Mouse (Mus musculus): ENCODE measurements around the gene Plekhm1.
A peak's percentile ranks its signal among the peaks of the same experiment; 100 is the strongest.

The Plekhm1 gene

DNA sequence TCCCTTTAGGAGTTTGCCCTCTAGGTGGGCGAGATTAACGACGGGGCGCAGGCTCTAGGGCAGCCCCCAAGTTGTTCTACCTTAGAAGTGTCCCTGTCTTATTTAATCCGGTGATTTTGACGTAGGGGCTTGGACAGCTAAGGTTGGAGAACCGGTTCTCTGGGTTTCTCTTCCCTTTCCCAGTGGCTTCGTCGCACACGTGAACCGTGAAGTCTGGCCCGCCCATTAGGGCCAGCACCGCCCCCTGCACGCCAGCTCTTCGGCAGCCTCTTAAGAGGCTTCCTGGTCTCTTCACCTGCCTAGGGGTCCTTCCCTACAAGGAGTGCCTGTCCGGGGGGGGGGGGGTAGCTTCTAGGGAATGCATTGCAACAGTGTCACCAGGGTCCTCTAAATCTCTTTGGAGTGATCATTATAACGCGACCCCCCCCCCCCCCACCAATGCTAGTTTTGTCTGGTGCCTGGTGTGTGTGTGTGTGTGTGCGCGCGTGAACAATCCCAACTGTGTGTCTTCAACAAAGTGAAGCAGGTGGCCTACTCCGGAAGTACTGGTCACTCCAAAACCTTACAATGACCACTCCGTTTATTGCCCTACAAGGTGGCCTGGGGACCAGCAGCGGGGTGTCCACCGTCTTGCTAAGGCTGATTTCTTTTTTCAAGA is 51.0 kb downstream of the Plekhm1 start:
- no peak for DNase-seq (ENCODE audit: low spot score)

DNA sequence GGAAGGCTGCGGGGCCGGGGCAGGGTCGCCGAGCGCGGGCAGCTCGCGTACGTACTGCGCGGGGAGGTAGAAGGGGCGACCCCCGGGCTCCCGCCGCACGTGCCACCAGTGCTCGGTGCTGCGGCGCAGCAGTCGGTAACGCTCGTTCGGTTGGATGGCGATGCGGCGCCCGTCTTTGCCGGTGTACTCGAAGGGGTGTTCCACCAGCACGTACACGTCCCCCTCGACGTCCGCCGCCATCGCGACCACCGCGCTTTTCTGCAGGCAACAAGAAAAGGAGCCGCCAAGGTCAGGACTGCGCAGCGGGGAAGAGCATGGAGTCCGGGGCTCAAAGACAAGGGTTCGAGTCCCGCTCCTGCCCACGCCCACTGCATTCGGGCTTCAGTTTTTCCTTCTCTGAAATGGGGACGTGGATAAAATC is 51.8 kb downstream of the Plekhm1 start:
- no peak for DNase-seq (ENCODE audit: low spot score)

DNA sequence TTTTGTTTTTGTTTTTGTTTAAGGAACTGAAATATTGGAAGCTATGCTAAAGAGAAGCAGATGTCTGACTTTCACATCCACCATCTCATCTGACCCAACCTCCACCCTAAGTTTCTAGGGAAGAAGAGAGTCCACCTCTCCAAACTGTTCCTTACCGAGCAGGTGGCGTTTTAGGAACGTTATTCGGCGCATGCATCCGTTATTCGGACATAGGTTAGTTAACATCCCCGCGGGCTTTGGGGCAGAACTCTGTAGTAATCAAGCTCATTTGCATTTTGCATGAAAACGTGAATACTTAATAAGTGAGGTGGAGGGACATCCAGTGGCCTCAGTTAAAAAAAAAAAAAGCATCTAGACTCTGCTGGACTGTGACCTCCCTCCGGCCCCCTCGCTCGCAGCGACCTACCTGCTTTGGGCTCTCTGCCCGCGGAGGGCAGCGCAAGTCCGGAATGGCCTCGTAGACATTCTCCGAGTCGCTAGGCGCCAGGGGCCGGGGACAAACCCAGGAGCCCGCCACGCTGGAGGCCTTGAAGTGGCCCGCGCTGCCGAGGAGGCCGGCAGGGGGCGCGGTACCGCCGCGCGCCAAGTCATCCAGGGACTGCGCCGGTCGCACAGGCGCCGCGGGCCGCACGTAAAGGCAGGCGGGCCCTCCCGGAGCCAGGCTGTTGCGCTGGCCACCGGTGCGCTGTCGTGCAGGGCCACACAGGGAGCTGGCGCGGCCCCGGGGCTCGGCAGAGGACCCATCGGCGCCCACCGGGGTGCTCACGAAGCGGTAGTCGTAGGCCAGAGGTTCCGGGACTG is 52.4 kb downstream of the Plekhm1 start:
- DNase-seq (ENCODE audit: low spot score) = peak; percentile 71

DNA sequence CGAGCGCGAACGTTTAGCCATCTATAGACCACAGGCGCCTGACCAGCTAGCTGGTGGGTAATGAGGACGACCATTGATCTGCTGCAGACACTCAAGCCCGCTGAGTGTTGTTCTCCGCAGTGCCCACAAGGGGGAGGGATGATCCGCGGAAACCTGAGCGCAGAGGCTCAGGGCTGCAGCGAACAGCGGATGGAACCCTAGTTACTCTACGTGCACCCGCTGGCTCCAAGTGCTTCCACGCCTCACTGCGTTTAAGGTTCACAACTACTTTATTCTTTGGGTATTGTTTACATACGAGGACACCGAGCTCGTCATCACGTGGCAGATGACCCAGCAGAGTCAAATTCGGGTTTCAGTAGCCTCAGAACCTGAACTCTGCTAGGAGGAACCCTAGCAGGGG is 53.4 kb downstream of the Plekhm1 start:
- peak; percentile 59 for DNase-seq (ENCODE audit: low spot score)

DNA sequence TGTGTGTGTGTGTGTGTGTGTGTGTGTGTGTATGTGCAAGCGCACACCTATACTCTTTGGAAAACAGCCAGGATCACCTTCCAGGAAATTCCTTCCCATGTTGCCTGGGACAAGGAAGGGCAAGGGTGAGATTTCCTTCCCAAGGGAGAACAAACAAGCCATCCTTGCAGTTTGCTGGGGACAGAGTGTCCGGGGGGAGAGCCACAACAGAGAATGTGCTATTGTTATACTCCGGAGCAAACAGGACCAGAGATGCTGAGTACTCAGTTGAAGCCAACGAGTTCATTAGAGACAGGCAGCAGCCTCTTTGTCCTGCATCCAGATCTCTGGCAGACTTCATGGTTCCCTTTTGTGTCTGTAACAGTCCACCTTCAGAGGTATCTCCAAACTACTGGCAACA is 54.2 kb downstream of the Plekhm1 start:
- no peak for DNase-seq (ENCODE audit: low spot score)

DNA sequence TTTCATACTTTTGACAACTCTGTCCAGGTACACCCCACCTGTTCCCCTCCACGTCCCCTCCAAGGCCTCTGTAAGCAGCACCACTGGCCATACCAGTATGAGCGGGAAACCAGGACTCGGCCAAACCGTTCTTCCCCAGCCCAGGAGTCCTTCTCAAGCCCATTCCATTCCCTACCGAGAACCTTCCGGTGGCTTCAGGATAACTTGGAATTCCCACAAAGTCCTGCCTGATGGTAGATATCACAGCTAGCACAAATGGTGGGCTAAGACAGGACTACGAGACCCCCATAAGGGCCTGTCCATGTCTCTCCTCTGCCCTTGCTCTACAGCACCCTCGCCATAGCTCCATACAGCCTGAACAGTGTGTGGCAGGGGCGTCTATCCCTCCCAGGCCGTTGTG is 54.8 kb downstream of the Plekhm1 start:
- no peak for DNase-seq (ENCODE audit: low spot score)

DNA sequence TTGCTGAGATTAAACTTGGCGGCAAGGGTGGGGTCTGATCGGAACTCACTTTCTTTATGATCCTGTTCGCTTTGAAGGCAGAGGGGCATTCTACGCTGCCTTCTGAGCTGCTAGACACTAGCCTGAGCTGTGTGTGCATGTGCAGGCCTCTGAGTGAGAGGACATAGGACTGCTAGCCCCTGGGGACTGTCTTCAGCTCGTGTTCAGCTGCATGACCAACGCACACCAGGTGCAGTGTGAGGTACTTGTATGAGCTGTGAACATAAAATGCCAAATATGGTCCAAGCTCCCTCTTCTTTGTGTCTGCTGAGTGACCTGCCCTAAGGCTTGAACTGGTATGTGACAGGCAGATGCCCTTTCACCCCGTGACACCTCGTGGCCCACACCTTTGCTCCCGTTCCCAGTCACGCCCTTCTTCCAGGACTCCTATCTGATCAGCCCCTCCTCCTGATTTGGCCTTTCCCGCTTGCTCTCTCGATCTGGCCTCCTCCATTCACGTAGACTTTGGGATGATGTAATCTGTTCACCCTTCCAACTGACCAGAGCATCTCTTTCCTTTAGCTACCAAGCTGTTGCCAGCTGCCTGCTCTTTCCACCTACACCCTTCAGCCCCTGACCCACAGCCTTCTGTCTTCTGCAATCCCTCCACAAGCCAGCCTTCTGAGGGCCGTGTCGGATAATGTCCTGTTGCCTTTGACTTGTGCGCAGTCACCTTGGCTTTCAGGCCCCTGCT is 55.4 kb downstream of the Plekhm1 start:
- DNase-seq (ENCODE audit: low spot score) = no peak

DNA sequence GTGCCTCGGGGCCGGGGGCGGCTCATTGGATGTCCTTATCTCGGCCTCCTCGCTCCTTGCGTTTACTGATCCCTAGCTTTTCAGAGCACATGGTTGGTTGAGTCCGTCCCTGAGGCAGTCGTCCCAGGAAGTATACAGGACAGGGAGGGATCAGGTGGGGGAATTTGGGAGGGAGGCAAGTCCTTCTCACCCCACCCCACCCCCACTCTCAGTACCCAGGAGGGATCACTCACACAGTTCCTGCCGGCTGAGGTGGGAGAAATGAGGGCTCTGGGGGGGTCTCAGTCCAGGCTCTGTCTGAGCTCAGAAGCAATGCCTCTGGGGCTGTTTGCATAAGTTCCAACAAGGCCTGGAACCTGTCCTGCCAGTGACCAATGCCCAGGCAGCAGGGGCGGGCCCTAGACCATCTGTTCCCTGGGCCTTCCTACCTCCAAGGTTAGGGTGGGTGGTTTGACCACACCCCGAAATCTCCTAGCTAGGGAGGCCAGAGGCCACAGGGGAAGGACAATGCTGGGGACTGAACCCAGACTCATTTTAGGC is 56.4 kb downstream of the Plekhm1 start:
- DNase-seq (ENCODE audit: low spot score) = no peak

DNA sequence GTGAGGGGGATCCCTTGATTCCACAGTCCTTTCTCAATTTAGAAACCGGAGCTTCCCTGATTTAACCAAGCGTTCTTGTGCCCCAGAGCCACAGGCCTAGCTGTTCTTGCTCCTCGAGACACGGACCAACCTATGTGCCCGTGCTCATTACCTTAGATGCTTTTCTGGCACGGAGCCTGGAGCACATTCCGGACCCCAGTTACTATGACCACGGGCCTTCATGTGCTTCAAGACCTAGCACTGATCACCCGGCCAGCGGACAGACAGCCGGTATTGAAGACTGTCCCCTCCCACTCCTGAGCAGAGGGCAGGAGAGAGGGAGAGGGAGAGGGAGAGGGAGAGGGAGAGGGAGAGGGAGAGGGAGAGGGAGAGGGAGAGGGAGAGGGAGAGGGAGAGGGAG is 57.2 kb downstream of the Plekhm1 start:
- DNase-seq (ENCODE audit: low spot score) = no peak

DNA sequence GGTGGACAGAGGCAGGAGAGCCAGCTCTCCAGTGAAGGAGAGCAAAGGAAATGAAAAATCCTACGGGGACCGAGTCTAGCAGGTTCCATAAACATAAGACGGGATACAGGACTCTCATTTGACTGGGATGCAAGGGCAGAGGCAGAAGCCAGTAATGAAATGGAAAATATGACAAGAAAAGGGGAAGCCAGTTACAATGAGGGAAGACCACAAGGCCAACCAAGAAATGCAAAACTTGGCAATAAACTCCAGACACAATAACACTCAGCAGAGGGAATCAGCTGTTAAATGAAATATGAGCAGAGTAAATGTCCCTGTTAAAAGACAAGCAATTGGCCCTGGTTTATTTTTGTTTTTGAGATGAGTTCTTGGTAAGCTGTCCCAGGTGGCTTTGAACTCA is 58.5 kb downstream of the Plekhm1 start:
- no peak for DNase-seq (ENCODE audit: low spot score)

DNA sequence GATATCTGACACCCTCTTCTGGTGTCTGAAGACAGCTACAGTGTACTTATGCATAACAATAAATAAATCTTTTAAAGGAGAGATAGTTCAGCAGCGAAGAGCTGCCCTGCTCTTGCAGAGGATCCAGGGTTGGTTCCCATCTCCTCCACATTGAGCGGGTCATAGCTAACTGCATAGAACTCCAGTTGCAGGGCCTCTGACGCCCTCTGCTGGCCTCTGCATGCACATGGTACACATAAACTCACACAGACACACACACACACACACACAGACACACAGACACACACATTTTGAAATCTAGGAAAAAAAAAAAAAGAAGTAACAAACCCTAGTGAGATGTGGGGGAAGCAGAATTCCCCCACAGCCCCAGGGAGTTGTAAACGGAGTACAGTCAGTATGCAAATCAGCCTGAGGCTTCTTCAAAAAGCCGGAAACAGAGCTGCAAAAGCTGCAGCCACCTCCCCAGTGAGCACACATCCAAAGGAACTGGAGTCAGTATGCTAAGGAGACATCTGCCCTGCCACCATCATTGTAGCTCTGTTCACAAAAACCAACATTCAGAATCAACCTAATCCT is 60.2 kb downstream of the Plekhm1 start:
- DNase-seq (ENCODE audit: low spot score) = no peak

DNA sequence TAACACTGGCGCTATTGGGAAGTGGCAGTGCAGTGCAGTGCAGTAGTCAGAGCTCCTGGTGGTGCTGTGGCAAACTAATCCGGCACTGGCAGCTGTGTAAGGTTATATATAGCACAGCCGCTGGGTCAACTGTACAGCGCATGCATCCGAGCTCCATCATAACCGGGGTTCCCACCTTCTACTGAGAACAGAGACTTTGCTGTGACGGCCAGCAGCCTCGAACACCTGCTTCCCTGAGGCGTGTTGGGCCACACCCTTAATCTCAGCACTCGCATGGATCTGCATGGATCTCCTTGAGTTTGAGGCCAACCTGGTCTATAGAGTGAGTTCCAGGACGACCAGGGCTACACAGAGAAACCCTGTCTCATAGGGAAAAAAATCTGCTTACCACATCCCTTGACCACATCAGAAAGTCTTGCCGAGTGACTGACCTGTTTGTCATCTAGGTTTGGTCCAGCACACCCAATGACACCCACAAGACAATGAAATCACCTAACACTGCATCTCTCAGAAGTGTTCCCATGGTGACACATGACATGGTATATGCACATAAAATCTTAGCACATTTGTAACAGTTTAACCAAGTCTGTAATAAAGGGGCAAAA is 61.7 kb downstream of the Plekhm1 start:
- DNase-seq (ENCODE audit: low spot score) = no peak

DNA sequence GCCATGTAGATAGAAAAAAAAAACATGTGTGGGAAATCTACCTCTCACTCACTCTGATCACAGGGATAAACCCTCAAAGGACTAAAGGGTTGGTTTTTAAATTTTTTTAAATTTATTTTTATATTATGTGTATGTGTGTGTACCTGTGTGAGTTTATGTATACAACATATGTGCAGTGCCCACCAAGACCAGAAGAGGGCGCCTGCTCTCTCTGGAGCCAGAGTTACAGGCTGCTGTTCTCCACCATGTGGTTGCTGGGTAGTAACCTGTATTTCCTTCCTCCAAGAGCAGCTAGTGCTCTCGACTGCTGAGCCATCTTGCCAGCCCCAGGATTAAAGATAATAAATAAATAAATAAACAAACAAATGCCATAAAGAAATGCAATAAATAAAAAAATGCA is 62.8 kb downstream of the Plekhm1 start:
- no peak for DNase-seq (ENCODE audit: low spot score)

DNA sequence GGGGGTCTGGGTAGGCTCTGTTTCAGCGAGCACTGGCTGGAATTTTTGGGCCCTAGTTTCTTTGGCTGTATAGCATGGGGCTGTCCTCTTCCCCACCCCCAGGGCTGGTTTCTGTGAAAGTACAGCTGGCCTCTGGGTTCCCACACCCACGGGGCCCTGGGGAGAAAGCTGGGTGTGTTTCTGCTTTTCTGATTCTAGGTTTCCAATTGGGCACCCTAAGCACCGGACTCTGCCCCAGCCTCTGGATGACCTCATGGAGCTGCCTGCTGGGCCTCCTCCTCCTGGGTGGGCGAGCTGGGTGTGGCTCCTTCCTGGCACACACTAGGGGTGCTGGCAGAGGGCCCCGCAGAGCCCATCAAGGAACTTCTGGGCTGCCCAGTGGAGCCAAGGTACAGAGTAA is 65.8 kb downstream of the Plekhm1 start:
- DNase-seq (ENCODE audit: low spot score) = no peak

DNA sequence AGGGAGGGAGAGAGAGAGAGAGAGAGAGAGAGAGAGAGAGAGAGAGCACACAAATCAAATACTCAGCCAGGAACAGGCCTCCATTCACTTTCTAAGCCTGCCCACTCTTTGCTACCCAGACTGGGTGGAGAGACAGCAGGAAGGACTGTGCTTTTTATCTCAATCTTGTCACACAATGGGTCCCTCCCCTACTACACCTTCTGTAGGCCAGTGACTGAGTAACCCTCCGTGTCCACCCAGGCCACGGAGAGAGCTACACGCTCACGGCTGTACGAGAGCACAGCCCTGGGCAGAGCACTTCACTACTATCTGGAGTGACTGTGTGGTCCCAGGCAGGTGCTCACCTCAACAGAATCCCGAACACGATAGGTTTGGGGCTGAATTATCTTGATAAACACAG is 66.3 kb downstream of the Plekhm1 start:
- DNase-seq (ENCODE audit: low spot score) = no peak

DNA sequence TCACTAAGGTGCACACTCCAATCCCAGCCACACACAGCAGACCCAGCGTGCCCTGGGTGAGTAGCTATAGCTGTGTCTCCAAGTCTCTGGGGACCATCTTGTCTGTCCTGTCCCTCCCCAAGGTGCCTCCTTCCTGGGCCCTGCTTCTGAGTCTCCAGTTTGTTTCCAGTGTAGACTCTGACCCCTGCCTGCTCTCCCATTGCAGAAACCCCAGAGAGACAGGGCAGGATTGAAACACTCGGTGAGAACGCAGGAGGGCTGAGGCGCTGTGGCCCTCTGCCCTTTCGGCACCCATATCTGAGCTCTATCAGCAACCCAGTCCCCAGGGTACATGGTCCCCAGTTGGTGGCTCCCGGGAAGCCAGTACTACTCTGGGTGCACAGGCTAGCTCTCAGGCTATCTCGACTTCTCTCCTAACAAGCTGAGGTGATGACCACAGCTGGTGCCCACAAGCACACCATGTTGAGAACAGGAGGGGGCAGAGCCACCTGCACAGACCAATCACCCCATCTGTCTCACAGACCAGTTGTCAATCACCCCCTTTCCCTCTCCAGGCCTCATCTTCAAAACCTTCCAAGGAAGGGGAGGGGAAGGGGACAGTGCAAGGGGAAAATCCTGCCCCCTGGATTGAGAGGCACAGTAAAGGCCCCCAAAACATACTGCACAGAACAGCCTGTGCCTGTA is 66.9 kb downstream of the Plekhm1 start:
- DNase-seq (ENCODE audit: low spot score) = no peak

DNA sequence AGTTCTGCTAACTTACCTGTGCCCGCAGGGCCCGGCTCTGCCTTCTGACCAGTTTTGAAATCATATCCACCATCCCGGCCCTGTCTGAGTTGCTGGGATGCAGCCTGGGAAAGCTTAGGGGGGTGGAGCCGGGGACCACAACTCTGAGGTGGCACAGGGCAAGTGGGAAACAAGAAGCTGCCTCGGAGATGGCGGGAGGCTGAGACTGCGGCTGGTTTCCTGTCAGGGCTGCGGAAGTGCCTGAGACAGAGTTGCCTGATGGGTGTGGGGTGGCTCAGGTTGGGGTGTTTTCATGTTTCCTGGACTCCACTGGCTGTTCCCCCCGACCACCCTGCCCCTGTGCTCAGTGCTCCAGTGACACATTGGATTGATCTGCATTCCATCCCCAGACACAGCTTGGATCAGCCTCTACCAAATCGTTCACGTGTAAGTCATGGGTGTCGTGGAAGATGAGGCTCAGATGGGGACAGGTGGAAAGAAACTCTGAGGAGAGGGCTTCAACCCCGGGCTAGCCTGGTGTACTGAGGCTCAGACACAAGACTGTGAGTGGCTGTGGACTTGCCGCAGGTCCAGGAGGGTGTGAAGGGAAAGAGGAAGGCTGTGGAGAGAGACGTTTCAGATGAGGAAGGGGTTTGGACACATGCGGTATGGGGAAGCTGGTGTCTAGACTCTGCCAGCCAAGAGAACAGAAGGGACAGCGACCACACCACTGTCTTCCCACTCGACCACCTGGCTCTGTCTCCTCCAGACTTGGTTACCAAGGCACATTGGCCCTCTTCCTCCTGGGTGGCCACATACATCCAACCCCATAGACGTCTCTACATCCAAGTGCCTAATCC is 67.8 kb downstream of the Plekhm1 start:
- DNase-seq (ENCODE audit: low spot score) = no peak

DNA sequence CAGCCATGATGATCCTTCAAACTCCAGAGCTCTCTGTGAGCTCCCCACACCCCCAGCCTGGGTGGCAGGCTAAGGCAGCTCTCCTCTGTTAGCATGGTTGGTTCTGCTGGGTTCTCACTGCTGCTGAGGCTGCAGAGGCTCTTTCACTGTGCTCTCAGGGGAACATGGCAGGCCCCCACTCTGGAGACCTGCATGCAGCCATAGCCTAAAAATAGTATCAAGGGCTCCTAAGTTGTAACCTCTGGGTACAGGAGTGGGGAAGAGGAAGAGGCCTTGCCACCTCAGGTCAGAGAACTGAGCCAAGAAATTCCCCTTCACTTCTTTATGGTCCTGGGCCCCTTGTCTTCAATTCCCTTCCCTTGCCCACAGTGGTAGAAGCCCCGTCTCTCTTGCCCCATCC is 68.6 kb downstream of the Plekhm1 start:
- DNase-seq (ENCODE audit: low spot score) = no peak

DNA sequence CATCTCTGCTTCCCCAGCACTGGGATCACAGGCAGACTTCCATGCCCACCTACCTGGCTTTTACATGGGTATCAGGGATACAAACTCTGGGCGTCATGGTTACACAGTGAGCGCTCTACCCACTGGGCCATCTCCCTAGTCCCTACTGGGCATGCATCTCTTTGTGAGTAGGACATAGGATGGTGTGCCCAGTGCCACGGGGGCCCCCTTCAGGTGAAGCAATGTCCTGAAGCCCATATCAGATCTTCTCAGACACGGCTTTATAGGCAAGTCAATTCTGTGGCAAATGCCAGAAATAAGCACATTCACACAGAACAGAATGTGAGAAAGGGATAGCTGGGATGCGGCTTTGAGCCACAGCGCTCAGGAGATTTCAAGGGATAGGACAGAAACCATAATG is 69.4 kb downstream of the Plekhm1 start:
- DNase-seq (ENCODE audit: low spot score) = no peak

DNA sequence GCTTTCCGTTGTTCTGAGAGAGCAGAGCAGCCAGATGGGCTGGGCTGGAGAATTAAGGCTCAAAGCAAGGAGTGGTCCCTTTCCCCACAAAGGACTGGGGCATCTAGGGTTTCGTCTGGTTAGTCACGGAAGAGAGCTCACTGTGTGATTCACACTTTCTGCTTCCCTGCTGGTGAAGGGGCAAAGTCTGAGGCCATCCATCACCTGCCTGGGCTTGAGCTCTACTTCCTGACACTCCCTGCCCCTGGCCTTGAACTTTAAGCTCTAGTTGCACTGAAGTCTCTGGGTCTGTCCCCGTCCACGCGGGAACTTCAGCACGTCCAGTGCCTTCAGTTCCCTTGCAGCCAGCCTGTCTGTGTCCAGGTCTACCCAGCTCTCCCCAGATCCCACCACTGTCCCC is 71.8 kb downstream of the Plekhm1 start:
- DNase-seq (ENCODE audit: low spot score) = no peak

DNA sequence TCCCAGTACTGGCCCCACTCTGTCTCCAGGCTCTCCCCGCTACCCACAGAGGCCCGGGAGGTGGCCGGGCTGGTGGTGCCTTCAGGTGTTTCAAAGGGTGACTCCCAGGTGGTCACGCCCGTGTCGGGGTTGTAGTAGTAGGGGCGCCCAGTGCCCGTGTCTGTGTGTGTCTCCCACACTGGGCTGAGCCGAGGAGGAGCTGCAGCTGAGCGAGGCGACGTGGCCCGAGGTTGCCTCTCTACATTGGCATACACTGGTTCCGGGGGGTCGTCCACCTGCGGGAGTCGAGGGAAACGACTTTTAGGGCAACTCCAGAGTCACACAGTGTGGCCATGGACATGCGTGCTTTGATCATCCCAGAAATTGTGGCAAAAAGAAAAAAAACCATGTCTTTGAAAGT is 72.4 kb downstream of the Plekhm1 start:
- no peak for DNase-seq (ENCODE audit: low spot score)

All from ovary, postnatal 14 days (tissue).